Mouse (Mus musculus) megakaryocyte, embryonic 14.5 days (primary cell): ENCODE measurements around the gene Akap10.

Source experiments
- FLI1 ChIP-seq: IDR thresholded peaks from 2 replicates; pipeline ENCODE4 v1.6.1; 2012; ENCODE audit warnings: low read length, inconsistent platforms, mixed read lengths
- GATA1 ChIP-seq: IDR thresholded peaks from 3 replicates; pipeline ENCODE4 v1.6.1; 2012; ENCODE audit warnings: mixed read lengths, low read length, inconsistent platforms, borderline replicate concordance

GRCm38 (mm10) chr11:61963193-61963592, 33.1 kb upstream of the Akap10 start:
- TF ChIP-seq GATA1 (no peak), FLI1 (no peak)
